Mouse (Mus musculus): ENCODE measurements around the gene Donson.

Donson gene

DNA sequence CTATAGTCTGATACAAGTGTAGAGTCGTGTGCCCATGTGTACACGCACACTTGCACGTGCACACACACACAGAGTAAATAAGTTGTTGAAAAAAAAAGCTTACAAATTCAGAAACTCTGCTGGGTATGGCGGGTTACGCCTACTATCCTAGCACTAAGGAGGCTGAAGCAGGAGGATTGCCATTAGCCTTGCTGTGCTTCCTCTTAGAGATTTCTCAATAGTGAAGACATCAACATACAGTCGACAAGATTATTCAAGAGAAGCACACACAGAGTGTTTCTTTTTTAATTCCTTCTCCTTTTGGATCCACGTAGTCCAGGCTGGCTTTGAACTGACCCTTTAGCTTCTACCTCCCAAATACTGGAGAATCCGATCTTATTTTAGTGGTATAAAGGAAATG lies 48.4 kb downstream of the Donson start:
- DNase-seq, result no peak

DNA sequence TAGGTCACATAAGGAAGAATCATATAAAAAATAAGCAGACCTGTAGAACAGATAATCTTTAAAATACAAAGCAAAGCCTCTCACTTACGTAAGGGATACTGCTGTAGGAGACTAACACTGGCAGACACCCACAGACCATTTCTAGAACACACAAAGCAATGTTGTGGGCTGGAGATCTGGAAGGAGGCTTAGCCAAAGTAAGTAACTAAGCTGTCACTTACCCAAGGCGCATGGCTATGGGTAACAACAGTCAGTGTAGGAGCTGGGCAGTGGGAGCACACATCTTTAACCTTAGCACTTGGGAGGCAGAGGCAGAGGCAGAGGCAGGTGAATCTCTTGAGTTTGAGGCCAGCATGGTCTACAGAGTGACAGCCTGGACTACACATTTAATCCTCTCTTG lies 48.9 kb downstream of the Donson start:
- DNase-seq, result no peak

DNA sequence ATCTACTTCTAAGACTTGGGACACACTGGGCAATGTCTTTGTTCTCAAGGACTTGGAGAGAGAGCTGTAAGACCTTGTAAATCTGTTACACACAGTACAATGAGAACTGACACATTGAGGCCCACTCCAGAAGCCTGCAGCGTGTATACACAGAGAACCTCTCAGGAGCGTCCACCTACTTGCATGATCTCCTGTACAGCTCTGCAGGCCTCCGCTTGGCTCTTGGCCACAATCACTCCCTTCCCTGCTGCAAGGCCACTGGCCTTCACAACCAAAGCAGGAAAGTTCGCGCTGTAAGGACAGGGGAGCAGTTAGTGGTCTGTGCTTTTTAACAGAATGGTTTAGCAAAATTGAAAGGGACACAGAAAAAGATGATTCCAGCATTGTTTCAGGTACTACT lies 49.4 kb downstream of the Donson start:
- DNase-seq, result no peak

DNA sequence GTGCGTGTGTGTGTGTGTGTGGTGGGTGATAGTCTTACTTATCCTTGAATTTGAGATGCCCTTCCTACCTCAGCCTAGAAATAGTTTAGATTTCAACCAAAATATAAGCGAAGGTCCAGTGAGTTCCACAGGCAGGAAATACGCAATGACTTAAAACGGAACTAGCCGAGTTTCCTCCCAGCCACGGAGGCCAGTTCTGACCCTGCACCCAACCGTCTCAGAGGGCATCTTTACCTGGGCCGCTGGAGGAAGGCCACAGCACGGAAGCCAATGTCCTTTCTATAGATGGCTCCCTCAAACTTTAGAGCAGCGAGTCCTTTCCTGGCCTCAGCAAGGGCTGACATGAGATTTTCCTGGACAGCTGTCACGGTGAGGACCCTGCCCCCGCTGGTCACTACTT lies 54.9 kb downstream of the Donson start:
- DNase-seq, result no peak

DNA sequence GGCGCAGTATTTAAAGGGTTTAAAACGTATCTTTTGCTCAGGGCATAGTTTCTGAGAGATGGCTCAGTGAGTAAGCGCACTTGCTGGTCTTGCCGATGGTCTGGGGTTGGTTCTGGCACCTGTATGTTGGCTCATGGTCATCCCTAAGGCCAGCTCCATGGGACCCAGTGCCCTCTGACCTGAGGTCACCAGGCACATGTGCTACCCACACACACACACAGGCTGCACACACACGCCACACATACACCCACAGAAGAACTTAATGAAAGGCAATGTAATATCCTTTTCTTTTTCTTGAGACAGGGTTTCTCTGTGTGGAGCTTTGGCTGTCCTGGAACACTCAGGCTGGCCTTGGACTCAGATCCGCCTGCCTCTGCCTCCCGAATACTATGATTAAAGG lies 55.6 kb downstream of the Donson start:
- DNase-seq, result no peak

DNA sequence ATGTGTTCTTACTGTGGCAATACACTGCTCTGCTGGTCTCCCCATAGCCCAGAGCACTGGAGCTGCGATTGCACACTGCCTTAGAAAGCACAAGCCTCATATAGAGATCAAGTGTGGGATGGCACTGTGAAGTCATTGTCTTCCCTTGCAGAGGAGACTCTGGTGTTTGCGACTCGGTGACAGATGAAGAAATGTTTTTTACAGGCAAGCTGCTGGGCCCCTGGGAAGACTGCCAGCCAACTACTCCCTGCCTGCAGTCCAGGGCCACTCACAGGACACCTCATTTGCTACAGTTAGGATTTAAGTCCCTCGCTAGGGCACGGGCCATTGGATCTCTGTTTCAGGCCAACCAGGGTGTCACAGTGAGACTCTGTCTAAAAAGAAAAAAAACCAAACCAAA lies 56.1 kb downstream of the Donson start:
- DNase-seq, result peak; percentile 29 to 30

DNA sequence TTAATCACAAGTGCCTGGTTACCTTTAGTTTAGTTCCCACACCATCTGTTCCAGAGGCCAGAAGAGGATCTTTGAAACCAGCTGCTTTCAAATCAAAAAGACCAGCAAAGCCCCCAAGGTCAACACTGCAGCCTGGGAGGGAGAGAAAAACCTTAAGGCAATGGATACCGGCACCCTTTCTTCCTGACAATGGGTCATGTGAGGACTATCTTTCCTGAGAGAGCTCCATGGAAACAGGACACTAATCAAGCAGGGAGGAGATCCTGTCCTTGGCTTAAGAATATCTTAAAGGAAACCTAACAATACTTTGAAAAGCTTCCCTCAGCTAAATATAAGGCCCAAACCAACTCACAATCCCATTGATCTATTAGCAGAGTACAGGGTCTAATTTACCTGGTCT lies 58.0 kb downstream of the Donson start:
- no peak for DNase-seq

DNA sequence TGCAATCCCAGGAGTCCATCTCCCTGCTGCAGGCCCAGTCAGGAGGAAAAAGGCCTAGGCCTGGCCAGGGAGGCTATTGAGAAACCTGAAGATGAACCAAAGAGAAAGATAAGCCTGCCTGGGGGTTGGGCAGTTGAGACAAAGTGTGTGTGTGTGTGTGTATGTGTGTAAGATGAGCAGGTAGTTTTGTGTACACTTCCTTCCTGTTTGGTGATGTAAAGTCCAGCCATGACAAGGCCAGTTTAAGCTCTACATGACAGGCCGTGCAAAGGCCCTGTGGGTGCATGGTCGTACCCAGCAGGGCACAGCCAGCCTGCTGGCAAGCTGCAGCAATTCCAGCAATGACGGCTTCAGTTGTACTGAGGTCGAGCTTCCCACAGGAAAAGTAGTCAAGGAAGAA lies 58.8 kb downstream of the Donson start:
- DNase-seq, result no peak

DNA sequence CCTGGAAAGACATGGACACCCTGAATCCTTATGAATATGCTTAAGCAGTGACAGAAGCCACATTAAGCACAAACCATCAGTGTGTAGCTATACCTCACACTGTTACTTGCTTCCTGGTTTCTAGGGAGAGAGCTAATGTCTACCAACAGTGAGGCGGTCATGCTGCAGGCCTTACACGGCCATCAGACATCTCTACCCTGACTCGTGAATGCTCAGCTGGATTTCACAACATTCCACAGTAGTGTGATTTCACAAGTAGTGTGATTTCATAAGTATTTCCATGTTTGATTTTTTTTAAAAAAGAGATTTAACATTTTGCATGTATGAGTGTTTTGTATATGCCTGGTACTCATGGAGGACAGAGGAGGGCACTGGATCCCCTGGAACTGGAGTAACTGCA lies 59.9 kb downstream of the Donson start:
- no peak for DNase-seq

DNA sequence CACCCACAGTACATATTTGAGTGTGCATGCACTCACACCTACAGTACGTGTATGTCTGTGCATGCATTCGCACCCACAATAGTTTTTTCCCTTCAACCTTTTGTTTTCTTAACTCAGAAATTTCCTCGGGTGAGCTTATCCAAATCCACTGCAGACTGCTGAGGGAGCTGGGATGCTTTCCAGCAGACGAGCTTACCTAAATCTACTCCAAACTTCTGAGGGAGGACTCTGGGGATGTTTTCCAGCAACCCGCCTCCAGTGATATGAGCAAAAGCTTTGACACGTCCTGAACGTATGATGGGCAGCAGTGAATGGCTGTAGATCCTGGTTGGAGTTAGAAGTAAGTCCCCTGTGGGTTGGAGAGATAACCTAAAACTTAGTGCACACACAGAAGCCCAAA lies 60.7 kb downstream of the Donson start:
- no peak for DNase-seq
